Mouse (Mus musculus) CH12.LX (cell line): ENCODE data around the gene Vnn3. TPM values are rescaled to one million over a fixed set of nuclear protein-coding genes. Genes with fewer than 3 reads are reported as not detected.

Experiments
- DNase-seq: peaks from one replicate; pipeline ENCODE4 v3.0.0-alpha.2; 2013; ENCODE audit errors: extremely low read depth
- H3K27ac ChIP-seq: 2 replicates; pipeline ENCODE4 v1.5.1; 2012; ENCODE audit warnings: low read depth, mild to moderate bottlenecking, control low read depth, moderate library complexity; ENCODE audit not compliant: insufficient read depth
- H3K27me3 ChIP-seq: replicated peaks from 2 replicates; pipeline ENCODE3; 2012; ENCODE audit warnings: inconsistent platforms
- H3K36me3 ChIP-seq, 2 experiments: replicated peaks in 1 of 2; 2 replicates each; pipeline versions ENCODE3 to v1.6.1; 2012; ENCODE audit warnings: inconsistent platforms in 1 of 2, low read length in 1 of 2, mild to moderate bottlenecking in 1 of 2, mixed read lengths in 1 of 2, moderate library complexity in 1 of 2; ENCODE audit not compliant: control insufficient read depth in 1 of 2, insufficient read depth in 1 of 2
- H3K4me1 ChIP-seq, 2 experiments: 2 replicates each; pipeline ENCODE4 v1.6.1; 2012; ENCODE audit warnings: inconsistent platforms in 1 of 2, moderate library complexity in 1 of 2; ENCODE audit not compliant: insufficient read depth in 2 of 2, control insufficient read depth in 1 of 2
- H3K4me2 ChIP-seq: 2 replicates; pipeline ENCODE4 v1.6.1; 2012; ENCODE audit warnings: low read depth, mild to moderate bottlenecking, control low read depth; ENCODE audit not compliant: poor library complexity, insufficient read depth, severe bottlenecking
- H3K4me3 ChIP-seq, 3 experiments: fragments of 150-350 bp in 1 of 3; sonication (generic) in 1 of 3; replicated peaks in 1 of 3; 2 replicates each; pipeline versions ENCODE3 to v1.5.1; 2011 to 2012; ENCODE audit warnings: low read depth in 2 of 3, low read length in 2 of 3, mild to moderate bottlenecking in 2 of 3, moderate library complexity in 2 of 3, control low read depth in 1 of 3, improper control_type of control experiment in 1 of 3, inconsistent platforms in 1 of 3, mixed read lengths in 1 of 3; ENCODE audit not compliant: poor library complexity in 1 of 3
- H3K79me2 ChIP-seq: replicated peaks from 2 replicates; pipeline ENCODE4 v1.6.1; 2012; ENCODE audit warnings: mild to moderate bottlenecking, moderate library complexity; ENCODE audit not compliant: control insufficient read depth, poor library complexity, insufficient read depth, severe bottlenecking; ENCODE audit errors: extremely low read depth
- H3K9ac ChIP-seq: 2 replicates; pipeline ENCODE4 v1.6.1; 2012; ENCODE audit warnings: low read depth, mild to moderate bottlenecking, control low read depth, moderate library complexity; ENCODE audit not compliant: insufficient read depth
- H3K9me3 ChIP-seq: replicated peaks from 2 replicates; pipeline ENCODE3; 2012; ENCODE audit warnings: low read length, inconsistent platforms, mixed read lengths
- BHLHE40 ChIP-seq: IDR thresholded peaks from 2 replicates; pipeline ENCODE4 v1.6.1; 2011; ENCODE audit warnings: mild to moderate bottlenecking, low read depth, low read length, improper control_type of control experiment
- CHD1 ChIP-seq: IDR thresholded peaks from 2 replicates; pipeline ENCODE4 v1.6.1; 2012; ENCODE audit warnings: low read depth, low read length, improper control_type of control experiment, inconsistent platforms
- CTCF ChIP-seq, 2 experiments: IDR thresholded peaks in 1 of 2; conservative IDR thresholded peaks in 1 of 2; 2 replicates each; pipeline ENCODE4 v1.5.1; 2011 to 2012; ENCODE audit warnings: low read depth in 2 of 2, low read length in 2 of 2, improper control_type of control experiment in 1 of 2, inconsistent platforms in 1 of 2, mild to moderate bottlenecking in 1 of 2, moderate library complexity in 1 of 2
- ETS1 ChIP-seq: conservative IDR thresholded peaks from 2 replicates; pipeline ENCODE4 v1.6.1; 2012; ENCODE audit warnings: low read depth, mild to moderate bottlenecking, inconsistent platforms, low read length, improper control_type of control experiment, moderate library complexity
- GABPA ChIP-seq: IDR thresholded peaks from 2 replicates; pipeline ENCODE4 v1.6.1; 2012; ENCODE audit warnings: low read depth, low read length, improper control_type of control experiment, inconsistent platforms; ENCODE audit not compliant: insufficient replicate concordance
- JUN ChIP-seq: IDR thresholded peaks from 2 replicates; pipeline ENCODE4 v1.6.1; 2011; ENCODE audit warnings: low read depth, mild to moderate bottlenecking, low read length, improper control_type of control experiment, moderate library complexity; ENCODE audit not compliant: insufficient read depth
- JUND ChIP-seq: conservative IDR thresholded peaks from 2 replicates; pipeline ENCODE4 v1.6.1; 2011; ENCODE audit warnings: low read depth, low read length, improper control_type of control experiment
- KAT2A ChIP-seq: IDR thresholded peaks from 2 replicates; pipeline ENCODE4 v1.6.1; 2012; ENCODE audit warnings: low read length, improper control_type of control experiment, inconsistent platforms; ENCODE audit not compliant: insufficient replicate concordance
- MAFK ChIP-seq: IDR thresholded peaks from 2 replicates; pipeline ENCODE4 v1.6.1; 2011; ENCODE audit warnings: low read length, improper control_type of control experiment; ENCODE audit not compliant: insufficient replicate concordance
- MAX ChIP-seq: IDR thresholded peaks from 2 replicates; pipeline ENCODE4 v1.6.1; 2011; ENCODE audit warnings: low read length, improper control_type of control experiment
- MAZ ChIP-seq: IDR thresholded peaks from 2 replicates; pipeline ENCODE4 v1.6.1; 2012; ENCODE audit warnings: low read depth, mild to moderate bottlenecking, inconsistent platforms, low read length, improper control_type of control experiment, moderate library complexity
- MEF2A ChIP-seq: IDR thresholded peaks from 2 replicates; pipeline ENCODE4 v1.6.1; 2014; ENCODE audit warnings: low read depth, mild to moderate bottlenecking, inconsistent platforms, low read length, improper control_type of control experiment, borderline replicate concordance
- MXI1 ChIP-seq: IDR thresholded peaks from 2 replicates; pipeline ENCODE4 v1.6.1; 2011; ENCODE audit warnings: mild to moderate bottlenecking, low read depth, low read length, improper control_type of control experiment
- NELFE ChIP-seq: IDR thresholded peaks from 2 replicates; pipeline ENCODE4 v1.6.1; 2011; ENCODE audit warnings: low read depth, low read length, improper control_type of control experiment
- POLR2A ChIP-seq: IDR thresholded peaks from 2 replicates; pipeline ENCODE4 v1.6.1; 2011; ENCODE audit warnings: low read depth, mild to moderate bottlenecking, improper control_type of control experiment, low read length
- POLR2AphosphoS2 ChIP-seq: IDR thresholded peaks from 2 replicates; pipeline ENCODE4 v1.6.1; 2011; ENCODE audit warnings: low read depth, low read length, improper control_type of control experiment
- RAD21 ChIP-seq: IDR thresholded peaks from 2 replicates; pipeline ENCODE4 v1.6.1; 2011; ENCODE audit warnings: low read depth, mild to moderate bottlenecking, low read length, improper control_type of control experiment, moderate library complexity
- SIN3A ChIP-seq: IDR thresholded peaks from 2 replicates; pipeline ENCODE4 v1.6.1; 2012; ENCODE audit warnings: low read length, improper control_type of control experiment, inconsistent platforms
- SMC3 ChIP-seq: IDR thresholded peaks from 2 replicates; pipeline ENCODE4 v1.6.1; 2011; ENCODE audit warnings: low read depth, low read length, improper control_type of control experiment
- TBP ChIP-seq: conservative IDR thresholded peaks from 2 replicates; pipeline ENCODE4 v1.6.1; 2011; ENCODE audit warnings: low read depth, low read length, improper control_type of control experiment
- TCF12 ChIP-seq: IDR thresholded peaks from 2 replicates; pipeline ENCODE4 v1.6.1; 2014; ENCODE audit warnings: low read depth, mild to moderate bottlenecking, inconsistent platforms, low read length, improper control_type of control experiment
- UBTF ChIP-seq: IDR thresholded peaks from 2 replicates; pipeline ENCODE4 v1.6.1; 2012; ENCODE audit warnings: low read depth, mild to moderate bottlenecking, inconsistent platforms, low read length, improper control_type of control experiment, moderate library complexity
- USF1 ChIP-seq: IDR thresholded peaks from 2 replicates; pipeline ENCODE4 v1.6.1; 2014; ENCODE audit warnings: low read depth, mild to moderate bottlenecking, inconsistent platforms, low read length, improper control_type of control experiment
- USF2 ChIP-seq: conservative IDR thresholded peaks from 2 replicates; pipeline ENCODE4 v1.6.1; 2011; ENCODE audit warnings: low read depth, low read length, improper control_type of control experiment
- ZC3H11A ChIP-seq: IDR thresholded peaks from 2 replicates; pipeline ENCODE4 v1.6.1; 2012; ENCODE audit warnings: low read depth, mild to moderate bottlenecking, inconsistent platforms, low read length, improper control_type of control experiment
- dilution Hi-C: fragments of 300-500 bp; cut with MboI; formaldehyde crosslinking; loops from 2 replicates; pipeline ENCODE4 v1.14.3; 2020; ENCODE audit warnings: low sequenced_read_pairs; ENCODE audit not compliant: extremely low pct_unique_long_range_greater_than_20kb, extremely low pct_ligation_motif_present
- in situ Hi-C: fragments of 300-500 bp; cut with MboI; formaldehyde crosslinking; loops from 3 replicates; pipeline ENCODE4 v1.14.3; 2019; ENCODE audit warnings: low sequenced_read_pairs, low pct_ligation_motif_present, low pct_unique_long_range_greater_than_20kb, mixed read lengths
- polyA plus RNA-seq: library from polyadenylated mRNA; unstranded; fragments of >175 nt; gene quantifications from 2 replicates; pipeline ENCODE4 v1.2.1, GENCODE M21; 2012; ENCODE audit warnings: low read depth; ENCODE audit not compliant: insufficient read length
- total RNA-seq, 2 experiments: library from RNA; depleted of rRNA; stranded (reverse); fragments of 300-350 nt in 1 of 2; fragments of >200 nt in 1 of 2; gene quantifications; 2 replicates each; pipeline ENCODE4 v1.2.3; 2012 to 2014

Gene Vnn3
- total and polyA plus RNA-seq, 3 experiments = not detected

- TF ChIP-seq POLR2A = no peak
- TF ChIP-seq CTCF (conservative IDR thresholded peaks at IDR 0.05 in 1 of 2, IDR thresholded peaks at IDR 0.05 in 1 of 2; ENCODE audit: low read depth in 2 of 2, low read length in 2 of 2) = peak; percentile 90 to 91
- no peak for TF ChIP-seq USF1
- TF ChIP-seq SMC3 = peak; percentile 82
- TF ChIP-seq SIN3A = peak; percentile 36; the same call in 1 of the 2 replicates
- TF ChIP-seq RAD21 = peak; percentile 89
- TF ChIP-seq TBP = no peak
- TF ChIP-seq ZC3H11A = peak; percentile 38; the same call in 1 of the 2 replicates
- no peak for TF ChIP-seq TCF12
- Histone ChIP-seq H3K4me3 (no peak overlapping the region), H3K27ac (no peak overlapping the region), H3K79me2 (no peaks in the 10 kb centered on the region), H3K4me1 (peaks cover 5 to 7% of the 10 kb centered on the region in 2 experiments; a peak in 2 of 4 replicates), H3K4me2 (no peak overlapping the region), H3K27me3 (no peaks in the 10 kb centered on the region), H3K9ac (no peak overlapping the region), H3K36me3 (no peaks in the 10 kb centered on the region), H3K9me3 (no peaks in the 10 kb centered on the region)
- DNase-seq = peak; percentile 60
- dilution Hi-C loops (no loop called here), in situ Hi-C loops (loop anchor here (25.0 kb wide), 2 partner anchors 322 to 472 kb away; partner anchors contain the start of gene Stx7)
Observed at GRCm38 (mm10) chr10:23815168-23815567, 36.1 kb upstream of the Vnn3 start.

- TF ChIP-seq JUND (no peak), MAX (no peak), KAT2A (no peak), BHLHE40 (no peak), POLR2A (no peak), CTCF (conservative IDR thresholded peaks at IDR 0.05 in 1 of 2, IDR thresholded peaks at IDR 0.05 in 1 of 2; ENCODE audit: low read depth in 2 of 2, low read length in 2 of 2) (no peak), MAFK (no peak), UBTF (no peak), NELFE (no peak), ETS1 (no peak), MEF2A (no peak), USF2 (no peak), GABPA (no peak), MXI1 (no peak), MAZ (no peak), POLR2AphosphoS2 (no peak), ZC3H11A (no peak), CHD1 (no peak), TBP (no peak), JUN (no peak)
- in situ Hi-C loops = loop anchor here (25.0 kb wide), 2 partner anchors 321 to 471 kb away; partner anchors contain the start of gene Stx7
Observed at GRCm38 (mm10) chr10:23816241-23816640, 35.0 kb upstream of the Vnn3 start.

More at GRCm38 (mm10) chr10:23816241-23816640, 35.0 kb upstream of the Vnn3 start:
- H3K4me2 ChIP-seq = no peak overlapping the region
- H3K79me2 ChIP-seq = no peaks in the 10 kb centered on the region
- H3K9me3 ChIP-seq = no peaks in the 10 kb centered on the region
- H3K4me1 ChIP-seq = peaks cover 5 to 7% of the 10 kb centered on the region in 2 experiments; a peak in 2 of 4 replicates
- H3K27me3 ChIP-seq = no peaks in the 10 kb centered on the region
- H3K9ac ChIP-seq = no peak overlapping the region
- dilution Hi-C loops = no loop called here
- no peak overlapping the region for H3K27ac ChIP-seq
- DNase-seq = no peak
- H3K4me3 ChIP-seq = no peak overlapping the region
- no peaks in the 10 kb centered on the region for H3K36me3 ChIP-seq
